Mouse (Mus musculus): ENCODE measurements around the gene Slc22a14. TPM values are rescaled to one million over a fixed set of nuclear protein-coding genes. Genes with fewer than 3 reads are reported as not detected.

Slc22a14 gene
- polyA plus RNA-seq, 1 experiment = 0.05 TPM

GRCm38 (mm10) chr9:119120168-119120560, 245.2 kb downstream of the Slc22a14 start:
- no peak for TF ChIP-seq CTCF (IDR thresholded peaks at IDR 0.05; ENCODE audit: borderline replicate concordance, extremely low read depth, insufficient read depth, insufficient read length)
- TF ChIP-seq POLR2A (IDR thresholded peaks at IDR 0.05; ENCODE audit: borderline replicate concordance, extremely low read depth, insufficient read depth, insufficient read length, poor library complexity, severe bottlenecking) = no peak
- no peak for DNase-seq (ENCODE audit: low read depth)

Other genes starting within 250 kb of the Slc22a14 start
- gene Acaa1b, start 208.5 kb downstream of the Slc22a14 start, polyA plus RNA-seq (2012; rRNA removed) = 1.4 and 2.1 TPM in 2 replicates
- gene Gm47289, start 206.4 kb downstream of the Slc22a14 start, polyA plus RNA-seq (2012; rRNA removed) = not detected in 2 replicates
- 0.06 and 0.10 TPM in 2 replicates for gene Slc22a13, start 156.5 kb downstream of the Slc22a14 start, polyA plus RNA-seq (2012; rRNA removed)
- gene Oxsr1, start 43.1 kb downstream of the Slc22a14 start, polyA plus RNA-seq (2012; rRNA removed) = 53.8 and 55.0 TPM in 2 replicates
- 132 and 164 TPM in 2 replicates for gene Acaa1a, start 25.9 kb downstream of the Slc22a14 start, polyA plus RNA-seq (2012; rRNA removed)
- gene Myd88, start 24.1 kb downstream of the Slc22a14 start, polyA plus RNA-seq (2012; rRNA removed) = 3.1 and 4.4 TPM in 2 replicates
- 5.2 and 6.3 TPM in 2 replicates for gene Xylb, start 8.2 kb downstream of the Slc22a14 start, polyA plus RNA-seq (2012; rRNA removed)
- gene Acvr2b, start 36.6 kb upstream of the Slc22a14 start, polyA plus RNA-seq (2012; rRNA removed) = 22.1 and 32.1 TPM in 2 replicates
- gene Exog, start 79.4 kb upstream of the Slc22a14 start, polyA plus RNA-seq (2012; rRNA removed) = 21.4 and 25.7 TPM in 2 replicates
- 0.97 and 1.5 TPM in 2 replicates for gene Scn5a, start 213.5 kb upstream of the Slc22a14 start, polyA plus RNA-seq (2012; rRNA removed)

All from brain, embryonic 14.5 days (tissue).